Mouse (Mus musculus): ENCODE measurements at regions not wholly inside any gene's neighbourhood (a gene's known extent, or its start where the extent isn't known, plus 50 kb on each side); places are given as distances from the start of the nearest gene placed in this dataset.

- H3K4me1 ChIP-seq = no peaks in the 10 kb centered on the region
- H3K4me2 ChIP-seq = no peak overlapping the region
- H3K36me3 ChIP-seq = no peaks in the 10 kb centered on the region
- H3K9ac ChIP-seq = no peak overlapping the region
- no peaks in the 10 kb centered on the region for H3K9me3 ChIP-seq
- no peak overlapping the region for H3K4me3 ChIP-seq
- WGBS = 82% methylated on average over 7 of the region's 7 CpGs
- no peaks in the 10 kb centered on the region for H3K27me3 ChIP-seq
- no peak overlapping the region for H3K27ac ChIP-seq
- ATAC-seq (ENCODE audit: insufficient number of reproducible peaks, insufficient read depth, low FRiP score, low TSS enrichment, low read depth) = no peak
Observed at GRCm38 (mm10) chr1:69291329-69291728, 183.5 kb upstream of the Erbb4 start.

DNA sequence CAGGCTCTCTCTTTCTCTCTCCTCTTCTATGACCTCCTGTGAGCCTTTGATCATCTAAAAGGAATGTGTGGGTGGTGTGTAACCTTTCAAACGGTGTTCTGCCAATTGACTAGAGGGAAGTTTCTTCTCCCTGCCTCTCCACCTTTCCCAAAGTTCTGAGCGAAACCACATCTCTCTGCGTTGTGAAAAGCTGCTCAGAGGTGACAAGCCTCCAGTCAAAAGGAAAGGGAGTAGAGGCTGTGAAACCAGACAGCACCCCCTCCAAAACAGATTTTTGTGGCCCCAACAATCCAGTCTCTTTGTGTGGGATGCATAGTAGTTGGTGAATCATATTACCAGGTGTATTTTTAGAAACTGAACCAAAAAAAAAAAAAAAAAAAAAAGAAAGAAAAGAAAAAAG lies 178.5 kb upstream of the Erbb4 start:
- Histone ChIP-seq H3K27ac (no peak overlapping the region), H3K9me3 (no peaks in the 10 kb centered on the region), H3K36me3 (no peaks in the 10 kb centered on the region), H3K9ac (no peak overlapping the region), H3K4me1 (no peaks in the 10 kb centered on the region), H3K4me2 (no peak overlapping the region), H3K27me3 (no peaks in the 10 kb centered on the region), H3K4me3 (no peak overlapping the region)
- WGBS = 37% methylated on average over 3 of the region's 3 CpGs
- no peak for ATAC-seq (ENCODE audit: insufficient number of reproducible peaks, insufficient read depth, low FRiP score, low TSS enrichment, low read depth)

GRCm38 (mm10) chr1:69277428-69277827 lies 169.6 kb upstream of the Erbb4 start:
- H3K9me3 ChIP-seq = no peaks in the 10 kb centered on the region
- no peak overlapping the region for H3K4me3 ChIP-seq
- no peak overlapping the region for H3K9ac ChIP-seq
- ATAC-seq (ENCODE audit: insufficient number of reproducible peaks, insufficient read depth, low FRiP score, low TSS enrichment, low read depth) = no peak
- WGBS = 70% methylated on average over 4 of the region's 4 CpGs
- 0 out of 2 replicates have a peak, but pooled peaks cover 2% of the 10 kb centered on the region for H3K4me1 ChIP-seq
- no peak overlapping the region for H3K27ac ChIP-seq
- no peaks in the 10 kb centered on the region for H3K27me3 ChIP-seq
- no peaks in the 10 kb centered on the region for H3K36me3 ChIP-seq
- H3K4me2 ChIP-seq = no peak overlapping the region

DNA sequence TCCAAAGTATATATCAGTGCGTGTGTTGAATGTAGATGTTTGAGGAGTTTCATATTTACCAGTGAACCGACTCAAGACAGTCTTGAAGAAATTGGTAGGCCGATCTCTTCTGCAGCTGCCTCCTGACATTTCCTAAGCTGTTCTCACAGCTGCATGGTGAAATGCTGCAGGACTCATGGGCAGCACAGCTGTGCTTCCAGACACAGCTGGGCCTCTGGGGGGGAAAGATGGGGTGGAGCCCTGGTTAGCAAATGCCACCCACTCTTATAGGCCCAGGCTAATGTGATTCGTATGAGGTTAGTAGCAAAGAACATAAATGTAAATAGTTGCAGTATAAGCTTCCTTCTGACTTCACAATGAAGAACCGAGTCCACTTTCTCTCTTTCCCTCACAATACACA lies 139.8 kb upstream of the Erbb4 start:
- no peak overlapping the region for H3K4me2 ChIP-seq
- no peaks in the 10 kb centered on the region for H3K9me3 ChIP-seq
- no peaks in the 10 kb centered on the region for H3K27me3 ChIP-seq
- WGBS = 52% methylated on average over 5 of the region's 5 CpGs
- H3K4me3 ChIP-seq = no peak overlapping the region
- peaks cover 11% of the 10 kb centered on the region for H3K4me1 ChIP-seq
- no peaks in the 10 kb centered on the region for H3K36me3 ChIP-seq
- ATAC-seq (ENCODE audit: insufficient number of reproducible peaks, insufficient read depth, low FRiP score, low TSS enrichment, low read depth) = 0 out of 2 replicates have a peak, but pooled peaks have one; percentile 32
- no peak overlapping the region for H3K9ac ChIP-seq
- H3K27ac ChIP-seq = no peak overlapping the region

- Histone ChIP-seq H3K4me3 (0 out of 2 replicates have a peak overlapping the region, but pooled peaks have one; percentile 36), H3K4me2 (peak overlapping the region; percentile 62), H3K4me1 (no peaks in the 10 kb centered on the region), H3K9ac (peak overlapping the region; percentile 58; the same call in 1 of the 2 replicates), H3K27me3 (no peaks in the 10 kb centered on the region), H3K27ac (no peak overlapping the region), H3K36me3 (no peaks in the 10 kb centered on the region), H3K9me3 (no peaks in the 10 kb centered on the region)
- 74% methylated on average over 3 of the region's 3 CpGs for WGBS
- ATAC-seq (ENCODE audit: insufficient number of reproducible peaks, insufficient read depth, low FRiP score, low TSS enrichment, low read depth) = no peak
Observed at GRCm38 (mm10) chr1:69242289-69242909, 134.5 kb upstream of the Erbb4 start.

GRCm38 (mm10) chr1:69241502-69242214 lies 133.8 kb upstream of the Erbb4 start:
- Histone ChIP-seq H3K9me3 (no peaks in the 10 kb centered on the region), H3K36me3 (no peaks in the 10 kb centered on the region), H3K4me3 (peak overlapping the region; percentile 36), H3K4me2 (peak overlapping the region; percentile 62), H3K27ac (no peak overlapping the region), H3K27me3 (no peaks in the 10 kb centered on the region), H3K9ac (peak overlapping the region; percentile 58), H3K4me1 (no peaks in the 10 kb centered on the region)
- peak; percentile 64; the same call in 1 of the 2 replicates for ATAC-seq (ENCODE audit: insufficient number of reproducible peaks, insufficient read depth, low FRiP score, low TSS enrichment, low read depth)
- 15% methylated on average over 11 of the region's 11 CpGs for WGBS

GRCm38 (mm10) chr1:69227864-69228263 lies 120.0 kb upstream of the Erbb4 start:
- H3K9ac ChIP-seq = no peak overlapping the region
- H3K27me3 ChIP-seq = no peaks in the 10 kb centered on the region
- H3K27ac ChIP-seq = no peak overlapping the region
- no peak overlapping the region for H3K4me3 ChIP-seq
- no peaks in the 10 kb centered on the region for H3K4me1 ChIP-seq
- ATAC-seq (ENCODE audit: insufficient number of reproducible peaks, insufficient read depth, low FRiP score, low TSS enrichment, low read depth) = no peak
- H3K36me3 ChIP-seq = no peaks in the 10 kb centered on the region
- H3K9me3 ChIP-seq = no peaks in the 10 kb centered on the region
- H3K4me2 ChIP-seq = no peak overlapping the region

DNA sequence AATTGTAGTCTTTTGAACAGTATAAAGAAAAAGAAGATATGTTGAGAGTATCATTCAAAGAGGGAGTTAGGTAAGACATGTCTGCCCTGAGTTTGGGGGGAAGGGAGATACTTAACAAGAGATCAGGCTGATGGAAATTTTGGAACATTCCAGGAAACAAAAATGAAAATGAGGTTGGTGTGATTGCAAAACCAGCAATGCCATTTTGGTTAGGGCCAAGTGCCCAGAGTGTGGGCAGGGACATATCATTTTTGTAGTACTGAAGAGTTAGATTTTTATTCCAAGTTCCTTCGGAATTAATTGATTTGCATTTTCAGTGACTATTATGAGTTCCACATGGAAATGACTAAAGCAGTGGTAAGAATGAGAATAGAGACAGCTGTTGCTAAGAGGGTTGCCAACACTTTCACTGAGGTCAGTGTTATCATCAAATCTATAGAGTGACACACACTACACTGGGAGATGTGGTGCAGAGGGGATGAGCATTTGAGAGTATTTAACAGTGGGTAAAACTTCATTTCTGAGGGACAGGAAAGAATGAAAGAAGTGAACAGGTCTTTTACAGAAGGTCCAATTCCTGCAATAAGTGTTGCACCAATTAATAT lies 105.1 kb upstream of the Erbb4 start:
- Histone ChIP-seq H3K4me1 (no peaks in the 10 kb centered on the region), H3K9me3 (no peaks in the 10 kb centered on the region), H3K36me3 (no peaks in the 10 kb centered on the region), H3K4me2 (no peak overlapping the region), H3K9ac (no peak overlapping the region), H3K27me3 (no peaks in the 10 kb centered on the region), H3K27ac (no peak overlapping the region), H3K4me3 (no peak overlapping the region)
- 72% methylated on average over 1 of the region's 1 CpGs for WGBS
- ATAC-seq (ENCODE audit: insufficient number of reproducible peaks, insufficient read depth, low FRiP score, low TSS enrichment, low read depth) = no peak

DNA sequence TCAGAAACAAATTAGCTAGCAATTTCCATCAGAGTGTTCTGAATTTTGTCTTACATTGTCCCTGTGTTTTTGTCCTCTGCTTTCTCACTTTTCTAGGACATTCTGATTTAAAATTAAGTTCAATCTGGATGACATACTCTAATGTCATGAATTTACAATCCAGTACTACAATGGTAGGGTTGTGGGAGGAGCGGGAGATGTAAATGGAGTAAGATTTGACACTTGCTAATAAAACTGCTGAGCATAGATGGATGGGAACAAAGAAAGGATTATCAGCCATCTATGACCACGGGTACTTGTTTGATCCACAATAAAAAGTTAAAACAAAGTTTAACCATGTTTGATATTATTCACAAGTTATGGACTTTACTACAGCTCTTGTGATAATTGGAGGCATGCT lies 94.9 kb upstream of the Erbb4 start:
- H3K27ac ChIP-seq = no peak overlapping the region
- no peaks in the 10 kb centered on the region for H3K36me3 ChIP-seq
- no peak overlapping the region for H3K4me3 ChIP-seq
- H3K9ac ChIP-seq = no peak overlapping the region
- no peaks in the 10 kb centered on the region for H3K4me1 ChIP-seq
- H3K4me2 ChIP-seq = no peak overlapping the region
- WGBS = 74% methylated on average over 2 of the region's 2 CpGs
- no peaks in the 10 kb centered on the region for H3K9me3 ChIP-seq
- no peaks in the 10 kb centered on the region for H3K27me3 ChIP-seq
- no peak for ATAC-seq (ENCODE audit: insufficient number of reproducible peaks, insufficient read depth, low FRiP score, low TSS enrichment, low read depth)

DNA sequence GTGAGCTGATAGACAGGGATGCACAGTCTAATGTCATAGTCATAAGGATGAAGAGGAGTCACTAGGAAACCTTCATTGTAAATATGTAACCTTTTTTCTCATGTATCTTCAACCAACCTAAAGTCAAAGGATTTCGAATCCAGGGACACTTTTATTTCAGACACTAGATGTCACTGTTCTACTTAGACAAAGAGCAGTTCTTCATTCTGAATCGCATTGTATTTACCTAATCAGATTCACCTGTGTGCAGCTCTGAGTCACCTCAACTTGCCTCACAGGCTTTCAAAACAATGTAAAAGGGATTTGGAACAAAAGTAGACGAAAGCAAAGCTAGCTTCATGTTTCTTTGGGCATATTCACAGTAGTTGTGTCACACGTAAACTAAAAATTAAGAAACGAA lies 57.3 kb upstream of the Erbb4 start:
- H3K4me1 ChIP-seq = no peaks in the 10 kb centered on the region
- H3K4me3 ChIP-seq = no peak overlapping the region
- no peak for ATAC-seq (ENCODE audit: insufficient number of reproducible peaks, insufficient read depth, low FRiP score, low TSS enrichment, low read depth)
- 38% methylated on average over 5 of the region's 5 CpGs for WGBS
- no peaks in the 10 kb centered on the region for H3K36me3 ChIP-seq
- no peak overlapping the region for H3K9ac ChIP-seq
- H3K27ac ChIP-seq = no peak overlapping the region
- no peaks in the 10 kb centered on the region for H3K9me3 ChIP-seq
- no peaks in the 10 kb centered on the region for H3K27me3 ChIP-seq
- H3K4me2 ChIP-seq = no peak overlapping the region

All from embryonic facial prominence, embryonic 13.5 days (tissue).